Comparison of ENCODE assay signal across 26 mouse cellular contexts in genomic region chr17:50086887-50087286, GRCm38 (mm10).
DNase-seq lines count a peak whose midpoint lies in the region; ATAC-seq lines count a peak whose summit lies in the region.
"Had no signal": no experiment of that assay in that cellular context is flagged by ENCODE, and none has a peak within 500 bp of the region (broad histone marks: within the 10 kb centered on the region; RNA-seq: fewer than 3 reads in every experiment).

No protein-coding gene starts in this region.

- H3K4me3 ChIP-seq in midbrain, embryonic 11.5 days (ENCODE audit: low read depth, low read length), result no peak overlapping the region
- no peak overlapping the region for H3K4me3 ChIP-seq in midbrain, embryonic 13.5 days (replicated peaks)
- H3K4me3 ChIP-seq: embryonic facial prominence, embryonic 12.5 days; heart, adult 2 months; heart, embryonic 12.5 days; kidney, embryonic 15.5 days; limb, embryonic 12.5 days; liver, embryonic 15.5 days; midbrain, embryonic 10.5 days had no signal

- ATAC-seq in midbrain, embryonic 11.5 days (ENCODE audit: low FRiP score), result no peak
- no peak for ATAC-seq in midbrain, embryonic 13.5 days
- ATAC-seq: forebrain, embryonic 14.5 days; hindbrain, embryonic 16.5 days had no signal

- H3K4me1 ChIP-seq in midbrain, embryonic 11.5 days (ENCODE audit: control insufficient read depth, insufficient read depth, low read length), result no peaks in the 10 kb centered on the region
- H3K4me1 ChIP-seq in midbrain, embryonic 13.5 days (replicated peaks), result 0 out of 2 replicates have a peak, but pooled peaks cover 5% of the 10 kb centered on the region
- H3K4me1 ChIP-seq: embryonic facial prominence, embryonic 12.5 days; kidney, embryonic 15.5 days; limb, embryonic 12.5 days; liver, embryonic 15.5 days had no signal

- 56% methylated on average over 4 of the region's 4 CpGs for WGBS in midbrain, embryonic 11.5 days
- 61% methylated on average over 4 of the region's 4 CpGs for WGBS in midbrain, embryonic 13.5 days

- H3K9ac ChIP-seq in midbrain, embryonic 11.5 days (ENCODE audit: low read length), result no peak overlapping the region
- H3K9ac ChIP-seq in midbrain, embryonic 13.5 days (replicated peaks), result no peak overlapping the region
- H3K9ac ChIP-seq: embryonic facial prominence, embryonic 12.5 days; heart, embryonic 12.5 days; kidney, embryonic 15.5 days; limb, embryonic 12.5 days; liver, embryonic 15.5 days; lung, embryonic 14.5 days had no signal

- H3K4me2 ChIP-seq in midbrain, embryonic 11.5 days, result no peak overlapping the region
- no peak overlapping the region for H3K4me2 ChIP-seq in midbrain, embryonic 13.5 days (replicated peaks)
- H3K4me2 ChIP-seq: embryonic facial prominence, embryonic 12.5 days; heart, embryonic 12.5 days; kidney, embryonic 15.5 days; limb, embryonic 12.5 days; liver, embryonic 15.5 days; lung, embryonic 14.5 days had no signal

- H3K27me3 ChIP-seq in midbrain, embryonic 11.5 days (ENCODE audit: control insufficient read depth, insufficient read depth, low read length), result no peaks in the 10 kb centered on the region
- H3K27me3 ChIP-seq in midbrain, embryonic 13.5 days, result no peaks in the 10 kb centered on the region
- H3K27me3 ChIP-seq: embryonic facial prominence, embryonic 12.5 days; heart, embryonic 12.5 days; kidney, embryonic 15.5 days; limb, embryonic 12.5 days; liver, embryonic 15.5 days had no signal

- intact Hi-C loops in heart, postnatal 14 days (cut with DNase I), result no loop called here

- H3K36me3 ChIP-seq in midbrain, embryonic 11.5 days (ENCODE audit: control insufficient read depth, insufficient read depth, low read length), result no peaks in the 10 kb centered on the region
- H3K36me3 ChIP-seq in midbrain, embryonic 13.5 days, result no peaks in the 10 kb centered on the region
- H3K36me3 ChIP-seq: embryonic facial prominence, embryonic 12.5 days; G1E; kidney, embryonic 15.5 days; limb, embryonic 12.5 days; liver, embryonic 15.5 days; midbrain, embryonic 10.5 days had no signal

- no peak overlapping the region for H3K27ac ChIP-seq in midbrain, embryonic 11.5 days (ENCODE audit: low read depth, low read length)
- H3K27ac ChIP-seq in midbrain, embryonic 13.5 days, result no peak overlapping the region
- H3K27ac ChIP-seq: embryonic facial prominence, embryonic 12.5 days; heart, adult 2 months; kidney, embryonic 15.5 days; limb, embryonic 12.5 days; liver, embryonic 15.5 days; midbrain, embryonic 10.5 days had no signal

- no peaks in the 10 kb centered on the region for H3K9me3 ChIP-seq in midbrain, embryonic 11.5 days (ENCODE audit: control insufficient read depth, low read length)
- H3K9me3 ChIP-seq in midbrain, embryonic 13.5 days, result no peaks in the 10 kb centered on the region
- H3K9me3 ChIP-seq: embryonic facial prominence, embryonic 12.5 days; heart, embryonic 12.5 days; kidney, embryonic 15.5 days; limb, embryonic 12.5 days; liver, embryonic 15.5 days; midbrain, embryonic 10.5 days had no signal

- DNase-seq in midbrain, embryonic 11.5 days (ENCODE audit: low spot score, missing footprints), result peak; percentile 1
- peak; percentile 64 to 68 for DNase-seq in thymus, adult 18-20 months
- peak; percentile 65 for DNase-seq in thymus, postnatal 25 days
- no peak for DNase-seq in right cerebral cortex, postnatal 4 days
- no peak for DNase-seq in testis, postnatal 14 days (ENCODE audit: low spot score)
- DNase-seq in heart, postnatal 14 days, result no peak
- DNase-seq: adrenal gland, adult 2 months; adrenal gland, postnatal 36 days; cerebellum, adult 18-20 months; cerebellum, postnatal 36 days; embryo, embryonic 11 days; gastrocnemius, postnatal 36 days; heart, adult 2 months; kidney, adult 18-20 months; kidney, postnatal 25 days; lung, embryonic 14.5 days had no signal

Comparison
In these comparisons a context has a peak if more than half of its experiments do, and no peak if none do; other contexts are left out.
1. DNase-seq: peak in midbrain, embryonic 11.5 days (single experiment), thymus, adult 18-20 months (2 of 2) and thymus, postnatal 25 days (single experiment); none in right cerebral cortex, postnatal 4 days (single experiment), testis, postnatal 14 days (single experiment) and heart, postnatal 14 days (0 of 2).